1 mouse cellular context compared by ENCODE assay signal in genomic region chr4:129624281-129625028, GRCm38 (mm10).
TF ChIP-seq lines count a peak whose summit lies in the region.

No protein-coding gene starts in this region.

TF ChIP-seq in myocyte, 11 proteins besides CTCF, POLR2A, EP300 and RAD21 (continued from another document):
- no peak for TF ChIP-seq MAX (IDR thresholded peaks at IDR 0.05; ENCODE audit: low read depth)
